In genomic region chr12:27062061-27062461, GRCm38 (mm10) we compare ENCODE assay signal across 7 mouse cellular contexts.
DNase-seq lines count a peak whose midpoint lies in the region; ATAC-seq and TF ChIP-seq lines count a peak whose summit lies in the region.

No protein-coding gene starts in this region.

- DNase-seq in lung, embryonic 14.5 days = peak; percentile 68
- DNase-seq in lung, postnatal 4 days = no peak
- peak; percentile 79 for DNase-seq in embryo, embryonic 9.5 days (ENCODE audit: extremely low spot score)
- DNase-seq in right cerebral cortex, postnatal 10 days (ENCODE audit: low spot score in 2 of 2) = peak; percentile 51 to 65
- DNase-seq in urinary bladder, postnatal 25 days (ENCODE audit: low spot score) = no peak

- no peaks in the 10 kb centered on the region for H3K27me3 ChIP-seq in lung, embryonic 14.5 days (ENCODE audit: insufficient read depth, low read length)
- H3K27me3 ChIP-seq in hindbrain, embryonic 12.5 days = no peaks in the 10 kb centered on the region
- no peaks in the 10 kb centered on the region for H3K27me3 ChIP-seq in liver, embryonic 12.5 days (replicated peaks)

- TF ChIP-seq CTCF in lung, embryonic 14.5 days (IDR thresholded peaks at IDR 0.05; ENCODE audit: low read depth) = no peak

- peak overlapping the region; percentile 27 for H3K4me3 ChIP-seq in lung, embryonic 14.5 days (ENCODE audit: low read depth, low read length)
- H3K4me3 ChIP-seq in hindbrain, embryonic 12.5 days = peak overlapping the region; percentile 23
- peak overlapping the region; percentile 21 for H3K4me3 ChIP-seq in liver, embryonic 12.5 days

- H3K27ac ChIP-seq in lung, embryonic 14.5 days (ENCODE audit: low read depth) = 0 out of 2 replicates have a peak overlapping the region, but pooled peaks have one; percentile 42
- H3K27ac ChIP-seq in hindbrain, embryonic 12.5 days = peak overlapping the region; percentile 97
- H3K27ac ChIP-seq in liver, embryonic 12.5 days = no peak overlapping the region

- peaks cover 15% of the 10 kb centered on the region for H3K4me1 ChIP-seq in lung, embryonic 14.5 days (ENCODE audit: insufficient read depth)
- H3K4me1 ChIP-seq in hindbrain, embryonic 12.5 days = peaks cover 52% of the 10 kb centered on the region
- H3K4me1 ChIP-seq in liver, embryonic 12.5 days = peaks cover 21% of the 10 kb centered on the region

- ATAC-seq in lung, embryonic 14.5 days (ENCODE audit: insufficient read depth) = peak; percentile 68; the same call in 1 of the 2 replicates
- peak; percentile 82 for ATAC-seq in hindbrain, embryonic 12.5 days (ENCODE audit: low FRiP score)
- ATAC-seq in liver, embryonic 12.5 days = no peak

- no peaks in the 10 kb centered on the region for H3K9me3 ChIP-seq in lung, embryonic 14.5 days (ENCODE audit: low read depth, low read length)
- H3K9me3 ChIP-seq in hindbrain, embryonic 12.5 days (replicated peaks) = no peaks in the 10 kb centered on the region
- no peaks in the 10 kb centered on the region for H3K9me3 ChIP-seq in liver, embryonic 12.5 days (replicated peaks)

- H3K36me3 ChIP-seq in lung, embryonic 14.5 days (ENCODE audit: insufficient read depth) = no peaks in the 10 kb centered on the region
- no peaks in the 10 kb centered on the region for H3K36me3 ChIP-seq in hindbrain, embryonic 12.5 days
- H3K36me3 ChIP-seq in liver, embryonic 12.5 days = no peaks in the 10 kb centered on the region

- H3K9ac ChIP-seq in lung, embryonic 14.5 days = peak overlapping the region; percentile 50
- peak overlapping the region; percentile 63 for H3K9ac ChIP-seq in hindbrain, embryonic 12.5 days
- no peak overlapping the region for H3K9ac ChIP-seq in liver, embryonic 12.5 days

- H3K4me2 ChIP-seq in lung, embryonic 14.5 days = peak overlapping the region; percentile 72
- H3K4me2 ChIP-seq in hindbrain, embryonic 12.5 days (replicated peaks) = peak overlapping the region; percentile 50
- peak overlapping the region; percentile 57 for H3K4me2 ChIP-seq in liver, embryonic 12.5 days

- WGBS in lung, embryonic 14.5 days = 4% methylated on average over 10 of the region's 10 CpGs
- WGBS in hindbrain, embryonic 12.5 days = under 1% methylated on average over 10 of the region's 10 CpGs
- 2% methylated on average over 10 of the region's 10 CpGs for WGBS in liver, embryonic 12.5 days (ENCODE audit: insufficient replicate concordance)

Comparison
In these comparisons a context has a peak if more than half of its experiments do, and no peak if none do; other contexts are left out.
1. DNase-seq: peak in lung, embryonic 14.5 days (single experiment), embryo, embryonic 9.5 days (single experiment) and right cerebral cortex, postnatal 10 days (2 of 2); none in lung, postnatal 4 days (0 of 2) and urinary bladder, postnatal 25 days (single experiment).
2. Peak in every context shown above with its lines, with median percentiles within 50 percentile points of each other: H3K4me2 ChIP-seq and H3K4me3 ChIP-seq.